Mouse (Mus musculus): ENCODE results near the gene Rufy2. TPM values are rescaled to one million over a fixed set of nuclear protein-coding genes. Genes with fewer than 3 reads are reported as not detected.
"Not testable (repeated sequence)": the region's sequence is repeated elsewhere in the genome, so short reads cannot be mapped to it uniquely, and the experiment has no call there.

The Rufy2 gene
- total and polyA plus RNA-seq, 3 experiments: 1.8 to 2.6 TPM; not detected in 1

DNA sequence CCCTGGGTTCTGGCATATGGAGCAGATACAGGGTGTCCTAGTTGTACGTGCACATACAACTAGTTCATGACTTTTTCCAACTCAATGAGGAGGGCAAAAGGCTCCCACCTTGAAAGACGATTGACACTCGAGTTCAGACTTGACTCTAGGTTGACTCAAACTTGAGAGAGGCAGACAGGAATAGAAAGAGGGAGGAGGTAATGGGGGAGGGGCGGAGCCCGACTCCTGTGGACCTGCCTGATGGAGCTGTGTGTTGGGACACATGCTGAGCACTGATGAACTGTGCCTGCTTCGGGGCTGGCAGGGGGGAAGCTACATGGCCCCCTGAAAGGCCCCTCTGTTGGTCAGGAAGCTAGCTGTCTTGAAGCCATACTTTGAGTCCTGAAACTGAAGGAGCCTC is 73.0 kb downstream of the Rufy2 start:
- no peak overlapping the region for H3K9ac ChIP-seq (ENCODE audit: control insufficient read depth, low read depth, low read length, poor library complexity, severe bottlenecking)
- no peak overlapping the region for H3K4me3 ChIP-seq (ENCODE audit: control insufficient read depth in 1 of 2, insufficient read depth in 1 of 2, low read depth in 2 of 2, low read length in 2 of 2)
- no peak overlapping the region for H3K27ac ChIP-seq (ENCODE audit: control insufficient read depth, low read depth, low read length)
- TF ChIP-seq TAL1 (IDR thresholded peaks at IDR 0.05; ENCODE audit: low read length) (no peak), GATA1 (IDR thresholded peaks at IDR 0.05; ENCODE audit: low read depth, low read length) (no peak), E2F4 (IDR thresholded peaks at IDR 0.05; ENCODE audit: borderline replicate concordance, low read depth, low read length) (no peak), EP300 (IDR thresholded peaks at IDR 0.05; ENCODE audit: low read depth in 1 of 2, low read length in 2 of 2) (no peak), CHD2 (IDR thresholded peaks at IDR 0.05; ENCODE audit: low read length) (no peak), MAX (IDR thresholded peaks at IDR 0.05; ENCODE audit: low read length) (no peak), MYC (IDR thresholded peaks at IDR 0.05; ENCODE audit: low read depth, low read length) (no peak), POLR2AphosphoS2 (IDR thresholded peaks at IDR 0.05; ENCODE audit: low read length) (no peak), BHLHE40 (IDR thresholded peaks at IDR 0.05; ENCODE audit: borderline replicate concordance, low read depth, low read length) (no peak), TBP (IDR thresholded peaks at IDR 0.05; ENCODE audit: low read depth, low read length) (no peak), ZNF384 (IDR thresholded peaks at IDR 0.05; ENCODE audit: low read depth, low read length) (no peak), KAT2A (conservative IDR thresholded peaks at IDR 0.05; ENCODE audit: low read depth, low read length) (no peak), MXI1 (IDR thresholded peaks at IDR 0.05; ENCODE audit: low read depth, low read length) (no peak), SMC3 (IDR thresholded peaks at IDR 0.05; ENCODE audit: low read depth, low read length) (no peak), ZC3H11A (IDR thresholded peaks at IDR 0.05; ENCODE audit: low read depth, low read length) (no peak), POLR2AphosphoS5 (IDR thresholded peaks at IDR 0.05; ENCODE audit: borderline replicate concordance, low read depth, low read length) (no peak), NRF1 (IDR thresholded peaks at IDR 0.05; ENCODE audit: insufficient read depth, low read depth, low read length, poor library complexity, severe bottlenecking) (no peak), UBTF (IDR thresholded peaks at IDR 0.05; ENCODE audit: borderline replicate concordance, insufficient read depth, low read depth, low read length) (no peak), GABPA (IDR thresholded peaks at IDR 0.05; ENCODE audit: low read depth, low read length) (no peak)
- no peaks in the 10 kb centered on the region for H3K36me3 ChIP-seq (ENCODE audit: control insufficient read depth in 1 of 2, insufficient read depth in 2 of 2, low read length in 2 of 2)
- no peaks in the 10 kb centered on the region for H3K4me1 ChIP-seq (ENCODE audit: control insufficient read depth in 1 of 2, insufficient read depth in 2 of 2, low read length in 2 of 2)
- no peak for DNase-seq (ENCODE audit: low read depth, low spot score)
- H3K9me3 ChIP-seq (replicated peaks; ENCODE audit: insufficient read depth, low read length): no peaks in the 10 kb centered on the region
- H3K27me3 ChIP-seq (ENCODE audit: control insufficient read depth in 1 of 2, insufficient read depth in 2 of 2, low read length in 2 of 2): no peaks in the 10 kb centered on the region; a peak in 1 of 4 replicates
- H3K79me2 ChIP-seq (ENCODE audit: control insufficient read depth, insufficient read depth, low read length, poor library complexity): no peaks in the 10 kb centered on the region

DNA sequence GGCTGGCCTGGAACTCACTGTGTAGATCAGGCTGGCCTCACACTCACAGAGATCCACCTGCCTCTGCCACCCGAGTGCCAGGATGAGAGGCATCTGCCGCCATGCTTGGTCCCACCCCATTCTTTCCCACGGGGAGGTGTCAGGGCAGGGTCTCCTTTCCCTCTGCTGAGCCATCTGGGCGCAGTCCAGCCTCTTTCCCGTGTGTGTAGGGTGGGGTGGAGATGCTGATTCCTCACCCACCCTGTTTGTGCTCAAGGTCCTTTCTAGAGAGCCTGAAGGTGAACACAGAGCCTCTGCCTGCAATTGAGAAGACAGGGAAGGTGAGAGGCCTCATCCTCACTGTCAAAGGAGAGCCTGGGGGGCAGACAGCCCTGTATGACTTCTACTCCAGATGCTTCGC is 74.0 kb downstream of the Rufy2 start:
- not testable (repeated sequence) for H3K27me3 ChIP-seq (ENCODE audit: control insufficient read depth in 1 of 2, insufficient read depth in 2 of 2, low read length in 2 of 2); H3K27ac ChIP-seq (ENCODE audit: control insufficient read depth, low read depth, low read length); H3K9me3 ChIP-seq (replicated peaks; ENCODE audit: insufficient read depth, low read length); H3K9ac ChIP-seq (ENCODE audit: control insufficient read depth, low read depth, low read length, poor library complexity, severe bottlenecking); DNase-seq (ENCODE audit: low read depth, low spot score); H3K4me3 ChIP-seq (ENCODE audit: control insufficient read depth in 1 of 2, insufficient read depth in 1 of 2, low read depth in 2 of 2, low read length in 2 of 2); H3K79me2 ChIP-seq (ENCODE audit: control insufficient read depth, insufficient read depth, low read length, poor library complexity); H3K36me3 ChIP-seq (ENCODE audit: control insufficient read depth in 1 of 2, insufficient read depth in 2 of 2, low read length in 2 of 2); H3K4me1 ChIP-seq (ENCODE audit: control insufficient read depth in 1 of 2, insufficient read depth in 2 of 2, low read length in 2 of 2)
